Mouse (Mus musculus) ovary, adult 18-20 months (tissue): ENCODE results near the gene Traf3.

Experiments used
- DNase-seq: peaks from one replicate; pipeline ENCODE4 v3.0.0; 2022; ENCODE audit warnings: low spot score, mixed read lengths

Traf3 gene

GRCm38 (mm10) chr12:111314273-111314672, 148.1 kb downstream of the Traf3 start:
- no peak for DNase-seq
